Mouse (Mus musculus) liver, embryonic 14.5 days (tissue): Measurements from ENCODE around the gene Mpv17l2. TPM values are rescaled to one million over a fixed set of nuclear protein-coding genes. Genes with fewer than 3 reads are reported as not detected.

Experiments
- ATAC-seq: fragments of 200-750 bp; cut with Nextera tagmentation; 2 replicates; pipeline ENCODE4 v1.8.0; 2017; ENCODE audit warnings: moderate number of reproducible peaks, mild to moderate bottlenecking, moderate library complexity; ENCODE audit not compliant: insufficient read depth
- DNase-seq, 3 experiments: peaks; one replicate each; pipeline ENCODE4 v3.0.0-alpha.2; 2012 to 2013; ENCODE audit warnings: low read depth in 3 of 3, low spot score in 3 of 3
- H3K27ac ChIP-seq: fragments of 300-500 bp; sonication (generic); 2 replicates; pipeline ENCODE4 v1.5.1; 2014; ENCODE audit warnings: moderate library complexity, mild to moderate bottlenecking, control low read depth, inconsistent platforms
- H3K27me3 ChIP-seq: fragments of 300-500 bp; sonication (generic); 2 replicates; pipeline ENCODE4 v1.6.1; 2014; ENCODE audit warnings: mild to moderate bottlenecking, low read length, moderate library complexity; ENCODE audit not compliant: control insufficient read depth, insufficient read depth
- H3K36me3 ChIP-seq: fragments of 300-500 bp; sonication (generic); replicated peaks from 2 replicates; pipeline ENCODE4 v1.6.1; 2014; ENCODE audit warnings: low read depth; ENCODE audit not compliant: control insufficient read depth, insufficient read depth
- H3K4me1 ChIP-seq, 2 experiments: fragments of 200-500 bp in 1 of 2; fragments of 300-500 bp in 1 of 2; sonication (generic) in 1 of 2; replicated peaks; 2 replicates each; pipeline ENCODE4 v1.6.1; 2012 to 2014; ENCODE audit warnings: antibody characterized with exemption in 1 of 2, inconsistent platforms in 1 of 2, low read length in 1 of 2; ENCODE audit not compliant: control insufficient read depth in 2 of 2, insufficient read depth in 2 of 2
- H3K4me2 ChIP-seq: fragments of 300-500 bp; sonication (generic); 2 replicates; pipeline ENCODE4 v1.6.1; 2014; ENCODE audit warnings: low read depth, mild to moderate bottlenecking, control low read depth, moderate library complexity
- H3K4me3 ChIP-seq, 2 experiments: fragments of 200-500 bp in 1 of 2; fragments of 300-500 bp in 1 of 2; sonication (generic) in 1 of 2; 2 replicates each; pipeline ENCODE4 v1.5.1; 2012 to 2014; ENCODE audit warnings: low read depth in 2 of 2, low read length in 2 of 2, mild to moderate bottlenecking in 2 of 2, control low read depth in 1 of 2, inconsistent platforms in 1 of 2, moderate library complexity in 1 of 2; ENCODE audit not compliant: insufficient read depth in 1 of 2
- H3K9ac ChIP-seq: fragments of 300-500 bp; sonication (generic); replicated peaks from 2 replicates; pipeline ENCODE4 v1.6.1; 2014; ENCODE audit warnings: mild to moderate bottlenecking, control low read depth, moderate library complexity
- H3K9me3 ChIP-seq: fragments of 300-500 bp; sonication (generic); 2 replicates; pipeline ENCODE4 v1.6.1; 2016; ENCODE audit warnings: low read length, mixed read lengths; ENCODE audit not compliant: control insufficient read depth
- CTCF ChIP-seq: IDR thresholded peaks from 2 replicates; pipeline ENCODE4 v1.5.1; 2016; ENCODE audit warnings: antibody characterized with exemption, low read depth, control low read depth
- EP300 ChIP-seq: IDR thresholded peaks from 2 replicates; pipeline ENCODE4 v1.6.1; 2016; ENCODE audit warnings: antibody characterized with exemption, low read depth
- WGBS: fragments of 180-500 bp; shearing (Covaris S2); extraction: QIAGEN DNeasy Blood & Tissue Kit; methylation state at CpG from one replicate; pipeline ENCODE4 v1.1.7; 2014; ENCODE audit not compliant: insufficient replicate concordance; 5-methylcytosine and 5-hydroxymethylcytosine counted together
- polyA plus RNA-seq, 2 experiments: library from polyadenylated mRNA; depleted of rRNA in 1 of 2; stranded (reverse) in 1 of 2; unstranded in 1 of 2; fragments of >200 nt; fragmentation: Nextera tagmentation in 1 of 2; extraction: Ambion mirVana in 1 of 2; gene quantifications; 2 replicates each; pipeline versions ENCODE4 v1.2.1 to v1.2.3; 2012 to 2014

Mpv17l2 gene
- polyA plus RNA-seq, 2 experiments, result 28.5 to 39.8 TPM

- no peak overlapping the region for H3K4me2 ChIP-seq
- DNase-seq (no peak), ATAC-seq (no peak)
- H3K36me3 ChIP-seq, result no peaks in the 10 kb centered on the region
- no peak overlapping the region for H3K9ac ChIP-seq
- no peak for TF ChIP-seq EP300
- no peak for TF ChIP-seq CTCF
- 64% methylated on average over 19 of the region's 19 CpGs for WGBS
- no peak overlapping the region for H3K4me3 ChIP-seq
- no peak overlapping the region for H3K27ac ChIP-seq
- no peaks in the 10 kb centered on the region for H3K9me3 ChIP-seq
- peaks cover 29% of the 10 kb centered on the region for H3K27me3 ChIP-seq
- peaks cover 3 to 13% of the 10 kb centered on the region in 2 experiments; a peak in 3 of 4 replicates for H3K4me1 ChIP-seq
Measured at GRCm38 (mm10) chr8:70749097-70749674, 11.6 kb downstream of the Mpv17l2 start.

GRCm38 (mm10) chr8:70748246-70749096 lies 12.3 kb downstream of the Mpv17l2 start:
- DNase-seq, result no peak

GRCm38 (mm10) chr8:70747211-70747890 lies 13.4 kb downstream of the Mpv17l2 start:
- Histone ChIP-seq H3K27ac (no peak overlapping the region), H3K9me3 (no peaks in the 10 kb centered on the region), H3K4me2 (no peak overlapping the region), H3K27me3 (peaks cover 47% of the 10 kb centered on the region), H3K9ac (no peak overlapping the region), H3K4me3 (no peak overlapping the region), H3K4me1 (no peaks in the 10 kb centered on the region; a peak in 1 of 4 replicates), H3K36me3 (no peaks in the 10 kb centered on the region)
- no peak for TF ChIP-seq CTCF
- TF ChIP-seq EP300, result no peak
- WGBS, result 73% methylated on average over 18 of the region's 18 CpGs
- ATAC-seq (no peak), DNase-seq (no peak)

More at GRCm38 (mm10) chr8:70748246-70749096, 12.3 kb downstream of the Mpv17l2 start:
- Histone ChIP-seq H3K9ac (no peak overlapping the region), H3K36me3 (no peaks in the 10 kb centered on the region), H3K27me3 (peaks cover 36% of the 10 kb centered on the region), H3K9me3 (no peaks in the 10 kb centered on the region), H3K4me1 (peaks cover 3 to 7% of the 10 kb centered on the region in 2 experiments; a peak in 3 of 4 replicates), H3K4me2 (no peak overlapping the region), H3K27ac (no peak overlapping the region), H3K4me3 (no peak overlapping the region)
- WGBS, result 61% methylated on average over 23 of the region's 23 CpGs
- TF ChIP-seq EP300 (no peak), CTCF (no peak)
- no peak for ATAC-seq

- no peaks in the 10 kb centered on the region for H3K36me3 ChIP-seq
- no peak for TF ChIP-seq EP300
- TF ChIP-seq CTCF, result no peak
- H3K27me3 ChIP-seq, result peaks cover 54% of the 10 kb centered on the region
- H3K4me1 ChIP-seq, result no peaks in the 10 kb centered on the region; a peak in 1 of 4 replicates
- 69% methylated on average over 9 of the region's 9 CpGs for WGBS
- H3K9ac ChIP-seq, result no peak overlapping the region
- no peak overlapping the region for H3K27ac ChIP-seq
- no peak overlapping the region for H3K4me2 ChIP-seq
- no peaks in the 10 kb centered on the region for H3K9me3 ChIP-seq
- H3K4me3 ChIP-seq, result no peak overlapping the region
- no peak for ATAC-seq
- DNase-seq, result no peak
Measured at GRCm38 (mm10) chr8:70746676-70747075, 14.1 kb downstream of the Mpv17l2 start.

GRCm38 (mm10) chr8:70745691-70746220 lies 15.0 kb downstream of the Mpv17l2 start:
- H3K9ac ChIP-seq, result no peak overlapping the region
- H3K27me3 ChIP-seq, result peaks cover 56% of the 10 kb centered on the region
- DNase-seq, result no peak
- H3K4me2 ChIP-seq, result no peak overlapping the region
- H3K27ac ChIP-seq, result no peak overlapping the region
- TF ChIP-seq CTCF, result no peak
- TF ChIP-seq EP300, result no peak
- H3K36me3 ChIP-seq, result no peaks in the 10 kb centered on the region
- no peak overlapping the region for H3K4me3 ChIP-seq
- H3K4me1 ChIP-seq, result no peaks in the 10 kb centered on the region; a peak in 1 of 4 replicates
- ATAC-seq, result no peak
- no peaks in the 10 kb centered on the region for H3K9me3 ChIP-seq
- 49% methylated on average over 19 of the region's 19 CpGs for WGBS
